Mouse (Mus musculus): ENCODE data around the gene Npvf. TPM values are rescaled to one million over a fixed set of nuclear protein-coding genes. Genes with fewer than 3 reads are reported as not detected.

Npvf gene
- total and polyA plus RNA-seq, 3 experiments, result not detected

DNA sequence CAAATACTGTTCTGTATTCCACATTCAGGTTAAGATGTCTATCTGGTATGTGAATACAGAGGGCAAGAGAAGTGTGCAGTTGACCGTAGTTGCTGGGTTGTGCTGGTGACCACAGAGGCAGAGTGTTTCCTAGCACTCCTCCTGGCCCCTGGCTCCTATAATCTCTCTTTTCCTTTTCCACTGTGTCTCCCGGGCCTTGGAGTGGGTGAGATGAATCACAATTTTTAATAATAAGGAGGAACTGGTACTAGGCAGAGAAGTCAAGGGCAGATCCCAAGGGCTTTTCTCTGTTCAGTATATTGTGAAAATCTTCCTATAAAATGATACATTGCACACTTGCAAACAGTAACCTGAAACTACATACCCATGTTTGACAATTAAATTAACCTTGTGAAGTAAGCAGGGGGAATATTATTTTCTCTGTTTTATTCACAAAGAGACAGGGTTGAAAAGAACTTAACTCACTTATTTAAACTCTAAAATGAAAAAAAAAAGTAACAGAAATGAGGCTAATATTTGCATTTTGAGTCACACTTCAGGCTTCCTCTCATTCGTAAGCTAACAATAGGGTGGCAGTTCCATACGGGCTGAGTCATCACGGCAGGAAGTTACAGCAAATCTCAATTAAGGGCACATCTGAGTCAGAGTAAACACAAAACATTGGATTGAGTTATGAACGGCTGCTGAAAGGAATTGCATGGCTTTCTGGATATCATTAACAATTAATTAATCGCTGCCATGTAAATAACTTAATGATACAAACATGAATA lies 30.6 kb upstream of the Npvf start:
- no peaks in the 10 kb centered on the region for H3K79me2 ChIP-seq (replicated peaks; ENCODE audit: control insufficient read depth, extremely low read depth, insufficient read depth, poor library complexity, severe bottlenecking)
- H3K9ac ChIP-seq (ENCODE audit: insufficient read depth, low read depth), result no peak overlapping the region
- no peak overlapping the region for H3K27ac ChIP-seq (ENCODE audit: insufficient read depth, low read depth)
- H3K27me3 ChIP-seq (replicated peaks), result no peaks in the 10 kb centered on the region
- no peaks in the 10 kb centered on the region for H3K36me3 ChIP-seq (replicated peaks in 1 of 2; ENCODE audit: control insufficient read depth in 1 of 2, insufficient read depth in 1 of 2, low read length in 1 of 2)
- no peaks in the 10 kb centered on the region for H3K9me3 ChIP-seq (replicated peaks; ENCODE audit: low read length)
- in situ Hi-C loops (cut with MboI; ENCODE audit: low pct_ligation_motif_present, low pct_unique_long_range_greater_than_20kb, low sequenced_read_pairs) (loop anchor here (5.0 to 10.0 kb wide), 2 partner anchors 122 to 490 kb away; no protein-coding TSS in a partner anchor), dilution Hi-C loops (cut with MboI; ENCODE audit: extremely low pct_ligation_motif_present, extremely low pct_unique_long_range_greater_than_20kb, low sequenced_read_pairs) (no loop called here)
- DNase-seq (ENCODE audit: extremely low read depth), result peak; percentile 74
- H3K4me2 ChIP-seq (ENCODE audit: insufficient read depth, low read depth, poor library complexity, severe bottlenecking), result no peak overlapping the region; the same call in 1 of the 2 replicates
- peaks cover 0 to 14% of the 10 kb centered on the region in 2 experiments; a peak in 2 of 4 replicates for H3K4me1 ChIP-seq (ENCODE audit: control insufficient read depth in 1 of 2, insufficient read depth in 2 of 2)
- TF ChIP-seq JUN (IDR thresholded peaks at IDR 0.05; ENCODE audit: insufficient read depth, low read depth, low read length), result 0 out of 2 replicates have a peak, but pooled peaks have one; percentile 24
- TF ChIP-seq PAX5 (IDR thresholded peaks at IDR 0.05; ENCODE audit: low read length), result no peak
- TF ChIP-seq MXI1 (IDR thresholded peaks at IDR 0.05; ENCODE audit: low read depth, low read length), result no peak
- no peak for TF ChIP-seq KAT2A (IDR thresholded peaks at IDR 0.05; ENCODE audit: insufficient replicate concordance, low read length)
- TF ChIP-seq JUND (conservative IDR thresholded peaks at IDR 0.05; ENCODE audit: low read depth, low read length), result peak; percentile 59; the same call in 1 of the 2 replicates
- peak; percentile 43; the same call in 1 of the 2 replicates for TF ChIP-seq BHLHE40 (IDR thresholded peaks at IDR 0.05; ENCODE audit: low read depth, low read length)
- peak; percentile 75 for TF ChIP-seq ZNF384 (IDR thresholded peaks at IDR 0.05; ENCODE audit: low read depth, low read length)
- TF ChIP-seq ETS1 (conservative IDR thresholded peaks at IDR 0.05; ENCODE audit: low read depth, low read length), result peak; percentile 17; the same call in 1 of the 2 replicates
- peak; percentile 49 for TF ChIP-seq EP300 (IDR thresholded peaks at IDR 0.05; ENCODE audit: low read length)
- no peak for TF ChIP-seq MAX (IDR thresholded peaks at IDR 0.05; ENCODE audit: low read length)
- no peak overlapping the region for H3K4me3 ChIP-seq (replicated peaks in 1 of 3; ENCODE audit: low read depth in 2 of 3, low read length in 2 of 3, poor library complexity in 1 of 3)

DNA sequence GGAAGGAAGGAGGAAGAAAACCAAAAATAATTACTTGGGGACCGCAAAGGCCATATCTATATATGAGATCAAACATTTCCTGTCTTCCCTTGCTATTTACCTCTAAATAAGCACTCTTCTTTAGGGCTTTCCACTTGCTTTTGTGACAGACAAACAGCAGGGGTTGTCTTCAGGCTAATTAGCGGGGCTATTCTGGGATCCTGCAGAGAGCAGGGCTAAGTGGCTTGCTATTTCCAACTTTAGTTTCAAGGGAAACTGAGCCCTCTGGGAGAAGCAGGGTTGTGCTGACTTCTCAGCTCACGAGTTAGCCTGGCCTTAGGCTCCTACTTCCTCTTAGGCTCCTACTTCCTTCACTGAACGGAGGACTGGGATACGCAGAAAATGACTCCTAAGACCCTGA lies 27.3 kb upstream of the Npvf start:
- no peak overlapping the region for H3K9ac ChIP-seq (ENCODE audit: insufficient read depth, low read depth)
- H3K4me2 ChIP-seq (ENCODE audit: insufficient read depth, low read depth, poor library complexity, severe bottlenecking), result no peak overlapping the region
- no peaks in the 10 kb centered on the region for H3K9me3 ChIP-seq (replicated peaks; ENCODE audit: low read length)
- no peak overlapping the region for H3K27ac ChIP-seq (ENCODE audit: insufficient read depth, low read depth)
- DNase-seq (ENCODE audit: extremely low read depth), result no peak
- in situ Hi-C loops (cut with MboI; ENCODE audit: low pct_ligation_motif_present, low pct_unique_long_range_greater_than_20kb, low sequenced_read_pairs) (loop anchor here (5.0 to 10.0 kb wide), 2 partner anchors 126 to 493 kb away; no protein-coding TSS in a partner anchor), dilution Hi-C loops (cut with MboI; ENCODE audit: extremely low pct_ligation_motif_present, extremely low pct_unique_long_range_greater_than_20kb, low sequenced_read_pairs) (no loop called here)
- no peaks in the 10 kb centered on the region for H3K27me3 ChIP-seq (replicated peaks)
- no peaks in the 10 kb centered on the region for H3K36me3 ChIP-seq (replicated peaks in 1 of 2; ENCODE audit: control insufficient read depth in 1 of 2, insufficient read depth in 1 of 2, low read length in 1 of 2)
- peaks cover 0 to 14% of the 10 kb centered on the region in 2 experiments; a peak in 2 of 4 replicates for H3K4me1 ChIP-seq (ENCODE audit: control insufficient read depth in 1 of 2, insufficient read depth in 2 of 2)
- TF ChIP-seq UBTF (IDR thresholded peaks at IDR 0.05; ENCODE audit: low read depth, low read length) (no peak), PAX5 (IDR thresholded peaks at IDR 0.05; ENCODE audit: low read length) (no peak), POLR2A (IDR thresholded peaks at IDR 0.05; ENCODE audit: low read depth, low read length) (no peak), USF2 (conservative IDR thresholded peaks at IDR 0.05; ENCODE audit: low read depth, low read length) (no peak), MYC (IDR thresholded peaks at IDR 0.05; ENCODE audit: low read depth, low read length) (no peak), KAT2A (IDR thresholded peaks at IDR 0.05; ENCODE audit: insufficient replicate concordance, low read length) (no peak), MAZ (IDR thresholded peaks at IDR 0.05; ENCODE audit: low read depth, low read length) (no peak), POLR2AphosphoS2 (IDR thresholded peaks at IDR 0.05; ENCODE audit: low read depth, low read length) (no peak), TBP (conservative IDR thresholded peaks at IDR 0.05; ENCODE audit: low read depth, low read length) (no peak), NELFE (IDR thresholded peaks at IDR 0.05; ENCODE audit: low read depth, low read length) (no peak), HCFC1 (IDR thresholded peaks at IDR 0.05; ENCODE audit: low read depth, low read length) (no peak), MAX (IDR thresholded peaks at IDR 0.05; ENCODE audit: low read length) (no peak), USF1 (IDR thresholded peaks at IDR 0.05; ENCODE audit: low read depth, low read length) (no peak)
- H3K79me2 ChIP-seq (replicated peaks; ENCODE audit: control insufficient read depth, extremely low read depth, insufficient read depth, poor library complexity, severe bottlenecking), result no peaks in the 10 kb centered on the region
- no peak overlapping the region for H3K4me3 ChIP-seq (replicated peaks in 1 of 3; ENCODE audit: low read depth in 2 of 3, low read length in 2 of 3, poor library complexity in 1 of 3)

All from CH12.LX (cell line).